Mouse (Mus musculus) heart, embryonic 10.5 days (tissue): ENCODE measurements around the gene Lime1. TPM values are rescaled to one million over a fixed set of nuclear protein-coding genes. Genes with fewer than 3 reads are reported as not detected.
A peak's percentile ranks its signal among the peaks of the same experiment; 100 is the strongest.

Experiments
- DNase-seq: peaks from one replicate; pipeline ENCODE4 v3.0.0-alpha.2; 2017; ENCODE audit warnings: low spot score
- H3K27ac ChIP-seq: fragments of 300-500 bp; sonication (generic); 2 replicates; pipeline ENCODE4 v1.5.1; 2016; ENCODE audit warnings: mild to moderate bottlenecking
- H3K27me3 ChIP-seq: fragments of 300-500 bp; sonication (generic); 2 replicates; pipeline ENCODE4 v1.6.1; 2016; ENCODE audit warnings: mild to moderate bottlenecking; ENCODE audit not compliant: poor library complexity, insufficient read depth, severe bottlenecking
- H3K36me3 ChIP-seq: fragments of 300-500 bp; sonication (generic); 2 replicates; pipeline ENCODE4 v1.6.1; 2016; ENCODE audit warnings: mild to moderate bottlenecking, moderate library complexity
- H3K4me1 ChIP-seq: fragments of 300-500 bp; sonication (generic); 2 replicates; pipeline ENCODE4 v1.6.1; 2016; ENCODE audit warnings: mild to moderate bottlenecking
- H3K4me3 ChIP-seq: fragments of 300-500 bp; sonication (generic); 2 replicates; pipeline ENCODE4 v1.5.1; 2016; ENCODE audit warnings: mild to moderate bottlenecking, moderate library complexity
- H3K9me3 ChIP-seq: fragments of 300-500 bp; sonication (generic); 2 replicates; pipeline ENCODE4 v1.6.1; 2016; ENCODE audit warnings: mild to moderate bottlenecking, moderate library complexity
- WGBS: fragments of 180-500 bp; shearing (Covaris S2); methylation state at CpG from one replicate; pipeline ENCODE4 v1.1.7; 2016; 5-methylcytosine and 5-hydroxymethylcytosine counted together
- polyA plus RNA-seq: library from polyadenylated mRNA; unstranded; fragments of >200 nt; fragmentation: Nextera tagmentation; extraction: Ambion mirVana; gene quantifications from 2 replicates; pipeline ENCODE4 v1.2.1, GENCODE M21; 2016

The Lime1 gene
- polyA plus RNA-seq, 1 experiment from 2014 or later: 20.5 TPM

DNA sequence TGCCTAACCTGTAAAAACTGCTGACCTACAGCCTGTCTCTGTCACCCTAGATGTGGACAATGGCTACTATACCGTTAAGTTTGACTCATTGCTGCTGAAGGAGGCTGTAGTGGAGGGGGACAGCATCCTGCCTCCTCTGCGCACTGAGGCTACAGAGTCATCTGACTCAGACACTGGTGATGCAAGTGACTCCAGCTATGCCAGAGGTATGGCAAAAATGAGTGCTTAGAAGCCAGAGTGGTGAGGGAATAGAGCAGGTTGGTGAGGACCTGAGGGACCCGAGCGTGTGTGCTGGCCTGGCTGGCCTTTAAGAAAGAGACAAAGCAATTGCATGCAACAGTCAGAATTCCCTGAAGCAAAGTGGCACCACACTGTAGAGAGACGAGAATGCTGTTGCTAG is 1.2 kb upstream of the Lime1 start:
- WGBS: 84% methylated on average over 5 of the region's 5 CpGs
- Histone ChIP-seq H3K4me1 (no peaks in the 10 kb centered on the region; the same call in 1 of the 2 replicates), H3K4me3 (no peak overlapping the region), H3K9me3 (no peaks in the 10 kb centered on the region), H3K27me3 (no peaks in the 10 kb centered on the region), H3K27ac (no peak overlapping the region), H3K36me3 (peaks cover 57% of the 10 kb centered on the region)
- DNase-seq: no peak

DNA sequence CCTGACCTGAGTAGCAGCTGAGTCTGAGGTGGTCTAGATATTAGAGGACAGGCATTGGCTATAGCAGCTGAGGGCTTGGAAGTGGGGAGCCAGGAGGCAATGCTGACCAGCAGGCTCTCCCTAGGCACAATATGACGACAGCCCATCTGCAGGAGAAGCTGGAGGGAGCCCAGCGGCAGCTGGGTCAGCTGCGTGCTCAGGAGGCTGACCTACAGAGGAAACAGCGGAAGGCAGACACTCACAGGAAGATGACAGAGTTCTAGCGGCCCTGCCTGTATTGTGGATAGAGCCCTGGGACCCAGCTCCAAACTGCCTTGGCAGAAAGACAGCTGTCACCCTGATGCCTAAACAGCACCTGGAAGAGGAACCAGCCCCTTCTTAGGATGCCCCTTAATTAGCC is 373 bp downstream of the Lime1 start:
- Histone ChIP-seq H3K27me3 (no peaks in the 10 kb centered on the region), H3K4me3 (no peak overlapping the region), H3K9me3 (no peaks in the 10 kb centered on the region), H3K36me3 (peaks cover 72% of the 10 kb centered on the region), H3K4me1 (no peaks in the 10 kb centered on the region; the same call in 1 of the 2 replicates), H3K27ac (no peak overlapping the region)
- WGBS: 88% methylated on average over 5 of the region's 5 CpGs
- no peak for DNase-seq

DNA sequence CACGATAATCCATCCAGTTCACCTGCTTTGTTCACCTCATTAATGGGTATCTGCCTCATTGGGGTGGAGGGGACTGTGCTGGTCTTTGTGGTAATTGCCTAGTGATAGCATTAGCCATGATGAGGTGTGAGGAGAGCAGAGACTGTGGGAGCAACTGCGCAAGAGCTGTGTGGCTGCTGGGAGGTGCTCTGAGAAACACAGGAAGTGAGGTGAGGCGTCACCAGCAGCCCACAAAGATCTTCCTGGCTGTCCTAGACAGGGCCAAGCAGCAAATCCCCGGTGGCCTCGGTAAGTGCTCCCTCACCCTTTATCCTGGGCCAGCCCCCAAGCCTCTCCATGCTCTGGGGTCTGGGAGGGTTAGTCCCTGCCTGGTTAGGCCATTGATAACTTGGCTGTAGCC is 1.2 kb downstream of the Lime1 start:
- Histone ChIP-seq H3K4me3 (no peak overlapping the region), H3K36me3 (peaks cover 79% of the 10 kb centered on the region), H3K4me1 (no peaks in the 10 kb centered on the region; the same call in 1 of the 2 replicates), H3K9me3 (no peaks in the 10 kb centered on the region), H3K27me3 (no peaks in the 10 kb centered on the region), H3K27ac (no peak overlapping the region)
- 83% methylated on average over 5 of the region's 5 CpGs for WGBS
- DNase-seq: no peak

DNA sequence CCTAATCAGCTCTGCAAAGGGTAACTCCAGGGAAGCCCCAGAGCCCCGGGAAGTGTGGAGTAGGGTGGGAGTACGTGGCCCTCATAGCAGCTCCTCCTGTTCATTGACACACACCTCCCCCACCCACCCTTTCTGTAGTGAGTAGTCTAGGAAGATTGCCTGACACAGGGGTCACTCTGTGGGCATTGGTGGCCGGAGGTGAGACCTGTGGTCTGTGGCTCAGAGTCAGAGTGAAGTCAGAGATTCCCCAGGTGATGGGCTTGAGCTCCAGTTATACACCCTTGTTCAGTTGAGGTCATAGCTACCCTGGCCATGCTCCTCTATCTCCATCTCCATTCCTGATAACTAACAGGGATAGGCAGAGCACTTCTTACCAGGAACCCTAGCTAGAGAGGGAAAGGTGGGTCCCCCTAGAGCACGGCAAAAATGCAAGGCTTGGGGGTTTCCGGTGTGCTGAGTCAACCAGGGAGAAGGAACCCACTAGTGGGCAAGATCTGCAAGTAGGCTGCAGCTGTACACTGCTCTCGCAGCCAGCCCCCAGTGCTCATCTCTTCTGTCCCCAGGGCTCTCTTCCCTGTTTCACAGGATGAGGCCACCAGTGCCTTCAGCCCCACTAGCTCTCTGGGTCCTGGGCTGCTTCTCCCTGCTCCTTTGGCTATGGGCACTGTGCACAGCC is 1.9 kb downstream of the Lime1 start:
- DNase-seq: no peak
- no peak overlapping the region for H3K27ac ChIP-seq
- peaks cover 86% of the 10 kb centered on the region for H3K36me3 ChIP-seq
- no peaks in the 10 kb centered on the region for H3K9me3 ChIP-seq
- WGBS: 92% methylated on average over 6 of the region's 6 CpGs
- no peaks in the 10 kb centered on the region for H3K27me3 ChIP-seq
- H3K4me1 ChIP-seq: no peaks in the 10 kb centered on the region; the same call in 1 of the 2 replicates
- H3K4me3 ChIP-seq: no peak overlapping the region

DNA sequence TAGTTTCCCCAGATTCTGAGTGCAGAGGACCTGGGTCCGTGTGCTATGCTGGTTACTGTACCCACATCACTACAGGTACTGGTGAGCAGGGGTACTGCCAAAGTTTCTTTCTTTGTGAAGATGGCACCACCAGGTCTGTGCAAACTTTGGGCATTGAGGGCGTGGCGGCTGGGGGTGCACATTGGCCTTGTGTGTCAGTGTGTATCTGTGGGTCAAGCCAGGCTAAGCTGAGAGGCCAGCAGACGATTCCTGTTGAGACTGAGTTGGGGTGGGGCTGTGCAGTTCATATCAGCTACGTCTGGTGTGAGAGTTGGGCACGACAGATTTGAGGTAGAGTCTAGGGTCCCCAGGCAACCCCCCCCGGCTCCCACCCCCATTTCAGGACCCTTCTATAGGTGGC is 4.6 kb downstream of the Lime1 start:
- Histone ChIP-seq H3K27ac (no peak overlapping the region), H3K9me3 (no peaks in the 10 kb centered on the region), H3K36me3 (peaks cover 79% of the 10 kb centered on the region), H3K4me1 (no peaks in the 10 kb centered on the region; the same call in 1 of the 2 replicates), H3K27me3 (no peaks in the 10 kb centered on the region), H3K4me3 (no peak overlapping the region)
- no peak for DNase-seq
- WGBS: 81% methylated on average over 7 of the region's 7 CpGs

DNA sequence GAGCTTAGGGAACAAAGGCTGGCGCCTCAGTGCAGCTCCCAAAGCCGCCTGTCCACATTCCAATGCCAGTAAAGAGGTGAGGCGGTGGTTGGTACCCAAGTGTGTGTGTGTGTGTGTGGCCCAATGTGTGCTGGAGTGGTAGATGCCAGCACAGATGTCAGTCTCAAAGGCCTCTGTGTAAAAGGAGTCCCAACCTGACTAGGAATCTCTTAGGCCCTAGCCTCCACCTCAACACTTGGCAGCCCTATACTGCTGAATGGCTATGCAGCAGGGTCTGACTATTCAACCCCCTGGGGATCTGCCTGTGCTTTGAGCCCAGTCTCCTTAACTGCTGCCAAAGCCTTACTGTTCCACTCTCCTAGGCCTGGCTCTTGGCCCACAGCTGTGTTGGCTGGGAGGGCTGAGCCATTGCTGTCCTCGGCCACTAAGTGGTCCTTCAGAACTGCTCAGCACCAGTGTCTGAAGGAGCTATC is 5.1 kb downstream of the Lime1 start:
- no peak for DNase-seq
- Histone ChIP-seq H3K9me3 (no peaks in the 10 kb centered on the region), H3K4me1 (no peaks in the 10 kb centered on the region; the same call in 1 of the 2 replicates), H3K27me3 (no peaks in the 10 kb centered on the region), H3K4me3 (no peak overlapping the region), H3K27ac (no peak overlapping the region), H3K36me3 (peaks cover 77% of the 10 kb centered on the region)
- 82% methylated on average over 4 of the region's 4 CpGs for WGBS

DNA sequence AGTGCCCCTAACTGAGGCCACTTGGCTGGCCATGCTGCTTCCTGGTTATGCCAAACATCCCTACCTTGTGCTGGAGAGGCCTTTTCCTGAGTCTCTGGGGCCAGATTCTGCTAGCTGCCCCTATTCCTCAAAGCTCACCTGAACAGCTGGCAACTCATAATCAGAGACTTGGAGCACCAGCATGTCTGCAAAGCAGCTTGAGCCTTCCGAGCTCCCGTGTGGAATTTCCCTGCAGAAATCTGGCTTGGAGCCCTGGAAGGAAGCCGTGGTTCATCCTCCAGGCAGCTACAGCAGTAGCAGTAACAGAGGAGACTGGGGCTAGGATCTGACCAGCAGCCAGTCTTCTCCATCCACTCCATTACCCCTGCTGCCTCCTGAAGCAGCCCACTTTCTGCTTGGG is 6.0 kb downstream of the Lime1 start:
- H3K9me3 ChIP-seq: no peaks in the 10 kb centered on the region
- DNase-seq: no peak
- H3K27me3 ChIP-seq: no peaks in the 10 kb centered on the region
- WGBS: 76% methylated on average over 3 of the region's 3 CpGs
- no peaks in the 10 kb centered on the region; the same call in 1 of the 2 replicates for H3K4me1 ChIP-seq
- H3K27ac ChIP-seq: no peak overlapping the region
- H3K4me3 ChIP-seq: no peak overlapping the region
- H3K36me3 ChIP-seq: peaks cover 77% of the 10 kb centered on the region

DNA sequence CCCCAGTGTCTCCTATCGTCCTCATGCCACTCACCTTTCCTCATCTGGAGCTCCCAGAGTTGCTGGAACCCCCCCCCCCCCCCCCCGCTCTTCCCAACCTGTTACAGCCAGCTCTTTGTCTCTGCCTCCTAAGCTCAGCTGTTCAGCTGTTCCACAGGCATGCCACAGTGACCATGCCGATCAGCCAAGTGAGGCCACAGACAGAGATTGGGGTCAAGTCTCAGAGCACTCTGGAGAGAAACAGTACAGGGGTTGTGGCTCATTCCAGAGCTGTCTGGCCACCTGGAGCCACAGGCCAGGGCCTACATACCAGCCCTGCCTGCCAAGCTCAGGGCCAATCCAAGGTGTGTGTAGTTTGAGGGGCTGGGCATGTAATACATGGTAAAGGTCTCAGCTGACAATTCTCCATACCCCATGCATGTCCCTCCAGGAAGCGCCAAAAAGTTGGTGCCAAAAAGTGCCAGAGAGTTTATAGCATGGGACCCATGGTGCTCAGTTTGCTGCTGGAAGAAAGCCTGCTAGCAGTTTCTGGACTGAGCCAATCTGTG is 6.9 kb downstream of the Lime1 start:
- peaks cover 77% of the 10 kb centered on the region for H3K36me3 ChIP-seq
- 84% methylated on average over 3 of the region's 4 CpGs for WGBS
- no peak overlapping the region for H3K4me3 ChIP-seq
- no peak overlapping the region for H3K27ac ChIP-seq
- no peak for DNase-seq
- H3K27me3 ChIP-seq: no peaks in the 10 kb centered on the region
- no peaks in the 10 kb centered on the region; the same call in 1 of the 2 replicates for H3K4me1 ChIP-seq
- no peaks in the 10 kb centered on the region for H3K9me3 ChIP-seq

DNA sequence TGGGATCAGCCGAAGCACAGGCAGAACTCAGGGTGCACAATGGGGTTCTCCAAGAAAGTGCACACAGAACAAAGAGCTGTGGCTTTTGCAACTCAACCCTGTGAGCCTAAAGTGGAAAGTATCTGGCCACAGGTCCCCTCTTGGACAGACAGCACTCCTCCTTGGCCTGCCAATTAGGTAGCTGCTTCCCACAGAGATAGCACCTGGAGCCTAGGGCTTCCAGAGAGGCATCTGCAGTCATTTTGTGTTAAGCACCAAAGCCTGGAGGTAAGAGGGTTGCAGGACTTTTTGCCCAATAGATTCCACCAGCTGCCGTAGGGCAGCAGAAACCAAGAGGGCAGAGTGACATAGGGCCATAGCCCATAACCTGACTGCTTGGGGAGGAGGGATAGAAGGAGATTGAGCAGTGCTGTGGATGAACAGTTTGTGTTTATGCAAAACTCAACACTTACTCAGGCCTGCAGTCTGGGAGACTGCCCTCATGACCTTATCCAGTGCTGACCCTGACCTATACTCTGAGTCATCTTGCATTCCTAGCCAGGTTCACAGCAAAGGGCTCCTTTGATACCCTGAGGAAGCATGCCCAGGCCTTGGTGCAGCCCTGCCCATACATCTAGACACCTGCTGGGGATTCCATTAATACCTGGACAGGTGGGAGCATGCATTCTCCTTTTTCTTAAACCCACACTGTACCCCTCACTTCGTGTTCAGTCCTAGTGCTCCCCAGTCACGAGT is 10.4 kb downstream of the Lime1 start:
- DNase-seq: no peak
- no peaks in the 10 kb centered on the region for H3K9me3 ChIP-seq
- peaks cover 59% of the 10 kb centered on the region for H3K36me3 ChIP-seq
- no peak overlapping the region for H3K4me3 ChIP-seq
- H3K27ac ChIP-seq: no peak overlapping the region
- no peaks in the 10 kb centered on the region; the same call in 1 of the 2 replicates for H3K4me1 ChIP-seq
- 77% methylated on average over 4 of the region's 4 CpGs for WGBS
- no peaks in the 10 kb centered on the region for H3K27me3 ChIP-seq

DNA sequence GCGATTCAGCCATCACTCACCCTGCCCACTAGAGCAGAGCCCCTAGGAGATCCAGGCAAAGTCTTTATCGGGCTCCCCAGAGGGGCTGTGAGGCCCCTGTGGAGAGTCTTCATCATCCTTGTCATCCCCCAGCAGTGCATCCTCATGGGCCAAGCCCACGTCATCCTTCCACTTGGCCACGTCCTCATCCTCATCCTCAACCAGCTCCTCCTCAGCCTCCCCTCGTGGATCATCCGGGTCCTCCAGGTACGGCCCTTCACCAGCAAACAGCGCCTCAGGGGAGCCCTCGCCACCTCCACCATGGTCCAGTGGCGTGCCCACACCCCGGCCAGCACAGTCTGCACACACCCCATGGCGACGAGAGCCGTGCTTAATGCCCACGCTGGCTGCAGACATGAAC is 11.1 kb downstream of the Lime1 start:
- H3K4me3 ChIP-seq: no peak overlapping the region
- H3K4me1 ChIP-seq: no peaks in the 10 kb centered on the region; the same call in 1 of the 2 replicates
- peaks cover 55% of the 10 kb centered on the region for H3K36me3 ChIP-seq
- H3K27ac ChIP-seq: no peak overlapping the region
- WGBS: 84% methylated on average over 15 of the region's 15 CpGs
- H3K9me3 ChIP-seq: no peaks in the 10 kb centered on the region
- H3K27me3 ChIP-seq: no peaks in the 10 kb centered on the region
- DNase-seq: no peak

DNA sequence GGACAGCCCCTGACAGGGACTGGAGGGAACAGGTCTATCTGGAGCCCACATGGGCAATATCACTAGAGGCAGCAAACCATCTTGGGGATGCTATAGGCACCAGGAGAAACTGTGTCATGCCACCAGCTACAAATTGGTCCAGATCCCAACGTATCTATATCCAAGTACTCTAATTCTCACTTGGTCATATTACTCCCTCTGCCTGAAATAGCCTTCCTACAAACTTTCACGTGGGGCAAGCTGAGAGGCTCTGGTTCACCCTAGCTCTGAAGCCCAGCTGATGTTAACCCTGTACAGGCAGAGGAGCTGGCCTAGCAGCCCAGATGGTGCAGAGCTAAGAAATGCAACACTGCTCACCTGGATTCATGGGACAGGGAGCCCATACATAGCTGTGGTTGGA is 11.7 kb downstream of the Lime1 start:
- no peak for DNase-seq
- no peaks in the 10 kb centered on the region for H3K27me3 ChIP-seq
- H3K36me3 ChIP-seq: peaks cover 50% of the 10 kb centered on the region
- H3K9me3 ChIP-seq: no peaks in the 10 kb centered on the region
- H3K27ac ChIP-seq: no peak overlapping the region
- H3K4me3 ChIP-seq: no peak overlapping the region
- 69% methylated on average over 2 of the region's 2 CpGs for WGBS
- no peaks in the 10 kb centered on the region; the same call in 1 of the 2 replicates for H3K4me1 ChIP-seq

DNA sequence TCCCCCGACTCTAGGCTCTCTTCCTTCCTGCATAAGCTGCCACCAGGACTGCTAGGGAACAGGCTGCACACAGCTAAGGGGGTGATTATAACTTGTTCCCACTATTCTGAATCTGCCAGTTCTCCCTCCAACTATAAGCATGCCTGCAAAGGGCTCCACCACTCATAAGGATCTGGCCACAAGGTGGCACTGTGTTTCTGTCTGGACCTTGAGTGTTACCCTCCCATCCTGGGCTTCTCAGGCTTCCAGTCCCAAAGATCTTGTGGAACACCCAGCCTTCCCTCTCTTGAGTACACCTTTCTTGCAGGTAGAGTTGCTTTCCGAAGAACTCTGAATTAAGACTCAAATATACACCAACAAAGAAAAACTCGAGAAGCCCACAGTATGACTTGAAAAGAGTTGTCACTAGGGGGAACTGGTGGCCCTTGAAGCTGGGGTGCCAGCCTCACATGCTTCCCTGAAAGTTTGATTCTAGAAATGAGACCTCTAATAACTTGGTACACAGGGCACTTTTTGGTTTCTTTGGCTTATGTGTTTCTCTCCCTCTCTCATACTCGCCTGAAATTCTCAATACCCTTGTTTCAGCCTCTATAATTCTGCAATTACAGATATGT is 12.8 kb downstream of the Lime1 start:
- Histone ChIP-seq H3K4me3 (no peak overlapping the region), H3K4me1 (no peaks in the 10 kb centered on the region), H3K9me3 (no peaks in the 10 kb centered on the region), H3K36me3 (peaks cover 40% of the 10 kb centered on the region), H3K27ac (no peak overlapping the region), H3K27me3 (no peaks in the 10 kb centered on the region)
- 22% methylated on average over 4 of the region's 4 CpGs for whole genome bisulfite sequencing
- DNase-seq: peak; percentile 90

DNA sequence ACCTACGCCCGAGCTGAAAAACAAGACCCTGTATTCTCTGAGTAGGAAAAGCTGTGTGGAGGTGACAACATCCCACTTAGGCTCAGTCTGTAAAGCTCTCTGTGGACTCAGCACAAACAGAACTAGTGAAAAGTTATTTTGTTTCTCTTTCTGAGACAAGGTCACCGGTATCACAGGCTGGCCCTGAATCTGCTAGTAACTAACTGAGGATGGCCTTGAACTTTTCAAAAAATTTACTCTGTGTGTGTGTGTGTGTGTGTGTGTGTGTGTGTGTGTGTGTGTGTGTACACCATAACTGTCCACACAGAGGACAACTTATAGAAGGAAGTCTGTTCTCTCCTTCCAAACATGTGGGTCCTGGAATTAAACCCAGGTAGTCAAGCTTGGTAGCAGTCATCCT is 14.2 kb downstream of the Lime1 start:
- Histone ChIP-seq H3K36me3 (peaks cover 40% of the 10 kb centered on the region), H3K9me3 (no peaks in the 10 kb centered on the region), H3K4me1 (no peaks in the 10 kb centered on the region), H3K27me3 (no peaks in the 10 kb centered on the region), H3K27ac (no peak overlapping the region), H3K4me3 (no peak overlapping the region)
- WGBS: 92% methylated on average over 3 of the region's 3 CpGs
- DNase-seq: no peak
